ENCODE assay signal across 9 mouse cellular contexts in the genomic region with DNA sequence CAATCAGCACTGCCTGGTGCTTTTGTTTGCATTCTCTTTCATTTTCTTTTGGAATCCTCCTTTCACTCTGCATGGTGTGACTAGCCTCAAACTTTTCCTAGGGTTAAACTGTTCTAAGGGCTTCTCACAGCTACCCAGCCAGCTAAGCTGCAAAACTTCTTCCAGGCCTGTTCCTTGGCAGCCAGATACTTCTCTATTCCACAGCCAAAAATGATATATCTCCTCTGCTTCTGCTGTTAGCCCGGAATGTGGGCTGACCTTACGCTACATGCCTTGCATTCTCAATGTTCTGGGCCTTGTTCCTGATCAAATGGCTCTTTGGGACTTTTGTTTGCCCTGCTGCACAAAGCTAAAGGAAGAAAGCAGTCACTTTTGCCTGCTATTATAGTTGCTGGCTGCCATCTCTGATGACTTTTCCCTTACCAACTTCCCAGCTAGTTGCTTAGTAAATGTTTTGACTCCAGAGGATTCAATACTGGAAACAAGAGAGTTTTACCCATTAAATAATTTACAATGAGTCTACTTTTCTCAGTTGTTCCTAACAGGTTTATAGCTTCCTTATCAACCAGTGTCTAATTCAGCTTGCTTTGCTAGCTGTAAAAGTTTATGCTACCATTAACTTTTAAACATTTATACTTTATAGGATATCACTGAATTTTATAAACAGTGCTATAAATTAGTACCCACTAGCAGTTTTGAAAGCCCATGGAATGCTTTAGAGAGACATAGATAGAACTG.
DNase-seq lines count a peak whose midpoint lies in the region; ATAC-seq and TF ChIP-seq lines count a peak whose summit lies in the region.
"Had no signal": no experiment of that assay in that cellular context is flagged by ENCODE, and none has a peak within 500 bp of the region (broad histone marks: within the 10 kb centered on the region; RNA-seq: fewer than 3 reads in every experiment).

No protein-coding gene starts in this region.

- TF ChIP-seq CTCF in heart, postnatal 0 days (IDR thresholded peaks at IDR 0.05; ENCODE audit: low read depth): no peak
- no peak for TF ChIP-seq CTCF in kidney, postnatal 0 days (IDR thresholded peaks at IDR 0.05; ENCODE audit: low read depth)

- H3K27me3 ChIP-seq in forebrain, embryonic 16.5 days (replicated peaks; ENCODE audit: control insufficient read depth, insufficient read depth, low read length): no peaks in the 10 kb centered on the region
- 0 out of 2 replicates have a peak, but pooled peaks cover 7% of the 10 kb centered on the region for H3K27me3 ChIP-seq in forebrain, embryonic 12.5 days
- H3K27me3 ChIP-seq in heart, postnatal 0 days (ENCODE audit: control insufficient read depth, insufficient read depth, low read length): no peaks in the 10 kb centered on the region
- H3K27me3 ChIP-seq in kidney, postnatal 0 days (ENCODE audit: insufficient read depth, low read length): no peaks in the 10 kb centered on the region
- no peaks in the 10 kb centered on the region for H3K27me3 ChIP-seq in neural tube, embryonic 14.5 days (ENCODE audit: control insufficient read depth, insufficient read depth, low read length)

- no peaks in the 10 kb centered on the region for H3K36me3 ChIP-seq in forebrain, embryonic 16.5 days (ENCODE audit: control insufficient read depth, insufficient read depth)
- no peaks in the 10 kb centered on the region for H3K36me3 ChIP-seq in forebrain, embryonic 12.5 days (replicated peaks)
- no peaks in the 10 kb centered on the region for H3K36me3 ChIP-seq in heart, postnatal 0 days (replicated peaks; ENCODE audit: control insufficient read depth, insufficient read depth, low read length)
- H3K36me3 ChIP-seq in kidney, postnatal 0 days (ENCODE audit: insufficient read depth, low read length): no peaks in the 10 kb centered on the region
- H3K36me3 ChIP-seq in neural tube, embryonic 14.5 days (ENCODE audit: control insufficient read depth, insufficient read depth, low read length): no peaks in the 10 kb centered on the region

- no peak overlapping the region for H3K9ac ChIP-seq in forebrain, embryonic 16.5 days (replicated peaks; ENCODE audit: low read depth, low read length)
- no peak overlapping the region for H3K9ac ChIP-seq in forebrain, embryonic 12.5 days
- no peak overlapping the region for H3K9ac ChIP-seq in heart, postnatal 0 days (replicated peaks; ENCODE audit: low read depth, low read length)
- no peak overlapping the region for H3K9ac ChIP-seq in kidney, postnatal 0 days (ENCODE audit: low read depth, low read length)
- H3K9ac ChIP-seq in neural tube, embryonic 14.5 days (replicated peaks; ENCODE audit: low read depth, low read length): no peak overlapping the region

- no peak overlapping the region for H3K4me2 ChIP-seq in forebrain, embryonic 16.5 days (ENCODE audit: low read length)
- H3K4me2 ChIP-seq in forebrain, embryonic 12.5 days: no peak overlapping the region
- no peak overlapping the region for H3K4me2 ChIP-seq in heart, postnatal 0 days (ENCODE audit: low read depth, low read length)
- no peak overlapping the region for H3K4me2 ChIP-seq in kidney, postnatal 0 days (ENCODE audit: low read length)
- no peak overlapping the region for H3K4me2 ChIP-seq in neural tube, embryonic 14.5 days (ENCODE audit: low read depth, low read length)

- DNase-seq in embryo, embryonic 11 days: peak; percentile 65
- DNase-seq in heart, postnatal 0 days (ENCODE audit: low spot score): peak; percentile 53
- peak; percentile 89 for DNase-seq in kidney, postnatal 0 days (ENCODE audit: low spot score)
- DNase-seq in urinary bladder, postnatal 25 days (ENCODE audit: low spot score): no peak
- DNase-seq in layer of hippocampus, adult 9-10 months (ENCODE audit: low spot score): no peak

- no peak overlapping the region for H3K4me3 ChIP-seq in forebrain, embryonic 16.5 days (replicated peaks; ENCODE audit: low read length)
- H3K4me3 ChIP-seq in forebrain, embryonic 12.5 days (replicated peaks): no peak overlapping the region
- H3K4me3 ChIP-seq in heart, postnatal 0 days (ENCODE audit: low read depth, low read length): no peak overlapping the region
- no peak overlapping the region for H3K4me3 ChIP-seq in kidney, postnatal 0 days (replicated peaks; ENCODE audit: low read depth, low read length)
- no peak overlapping the region for H3K4me3 ChIP-seq in neural tube, embryonic 14.5 days (ENCODE audit: low read depth, low read length)
- H3K4me3 ChIP-seq: erythroblast, embryonic 14.5 days had no signal

- 7% methylated on average over 2 of the region's 2 CpGs for WGBS in forebrain, embryonic 16.5 days
- 19% methylated on average over 2 of the region's 2 CpGs for WGBS in forebrain, embryonic 12.5 days
- WGBS in heart, postnatal 0 days: 16% methylated on average over 2 of the region's 2 CpGs
- WGBS in kidney, postnatal 0 days: 35% methylated on average over 2 of the region's 2 CpGs
- 8% methylated on average over 2 of the region's 2 CpGs for WGBS in neural tube, embryonic 14.5 days

- 0 out of 2 replicates have a peak, but pooled peaks cover 3% of the 10 kb centered on the region for H3K4me1 ChIP-seq in forebrain, embryonic 16.5 days (replicated peaks; ENCODE audit: control insufficient read depth, insufficient read depth, low read length)
- peaks cover 11% of the 10 kb centered on the region for H3K4me1 ChIP-seq in forebrain, embryonic 12.5 days
- H3K4me1 ChIP-seq in heart, postnatal 0 days (ENCODE audit: control insufficient read depth, insufficient read depth): peaks cover 26% of the 10 kb centered on the region
- no peaks in the 10 kb centered on the region for H3K4me1 ChIP-seq in kidney, postnatal 0 days (replicated peaks; ENCODE audit: insufficient read depth, low read length)
- H3K4me1 ChIP-seq in neural tube, embryonic 14.5 days (ENCODE audit: control insufficient read depth, insufficient read depth, low read length): no peaks in the 10 kb centered on the region

- 0 out of 2 replicates have a peak, but pooled peaks have one; percentile 32 for TF ChIP-seq EP300 in heart, postnatal 0 days (IDR thresholded peaks at IDR 0.05; ENCODE audit: low read depth)

- ATAC-seq in forebrain, embryonic 16.5 days: peak; percentile 57
- no peak for ATAC-seq in forebrain, embryonic 12.5 days (ENCODE audit: low FRiP score)
- peak; percentile 82 for ATAC-seq in heart, postnatal 0 days (ENCODE audit: insufficient read depth, low read depth)
- peak; percentile 46; the same call in 1 of the 2 replicates for ATAC-seq in kidney, postnatal 0 days (replicated peaks; ENCODE audit: low FRiP score, low read depth)
- peak; percentile 86 for ATAC-seq in neural tube, embryonic 14.5 days (ENCODE audit: low read depth)

- H3K27ac ChIP-seq in forebrain, embryonic 16.5 days (ENCODE audit: low read length): no peak overlapping the region
- H3K27ac ChIP-seq in forebrain, embryonic 12.5 days: no peak overlapping the region
- H3K27ac ChIP-seq in heart, postnatal 0 days (ENCODE audit: low read depth): peak overlapping the region; percentile 86
- H3K27ac ChIP-seq in kidney, postnatal 0 days: peak overlapping the region; percentile 11; the same call in 1 of the 2 replicates
- no peak overlapping the region; the same call in 1 of the 2 replicates for H3K27ac ChIP-seq in neural tube, embryonic 14.5 days (ENCODE audit: low read depth, low read length)

- no peaks in the 10 kb centered on the region for H3K9me3 ChIP-seq in forebrain, embryonic 16.5 days (ENCODE audit: control insufficient read depth, low read length)
- H3K9me3 ChIP-seq in forebrain, embryonic 12.5 days: no peaks in the 10 kb centered on the region
- H3K9me3 ChIP-seq in heart, postnatal 0 days (replicated peaks; ENCODE audit: control insufficient read depth, low read length): no peaks in the 10 kb centered on the region
- no peaks in the 10 kb centered on the region for H3K9me3 ChIP-seq in kidney, postnatal 0 days (replicated peaks; ENCODE audit: low read length)
- no peaks in the 10 kb centered on the region for H3K9me3 ChIP-seq in neural tube, embryonic 14.5 days (ENCODE audit: control insufficient read depth, low read length)

Comparison
In these comparisons a context has a peak if more than half of its experiments do, and no peak if none do; other contexts are left out.
1. H3K27ac ChIP-seq: peak in heart, postnatal 0 days (single experiment) and kidney, postnatal 0 days (single experiment); none in forebrain, embryonic 16.5 days (single experiment), forebrain, embryonic 12.5 days (single experiment) and neural tube, embryonic 14.5 days (single experiment).
2. DNase-seq: peak in embryo, embryonic 11 days (single experiment), heart, postnatal 0 days (single experiment) and kidney, postnatal 0 days (single experiment); none in urinary bladder, postnatal 25 days (single experiment) and layer of hippocampus, adult 9-10 months (single experiment).